Mouse (Mus musculus): ENCODE measurements around the gene Cbln4. TPM values are rescaled to one million over a fixed set of nuclear protein-coding genes. Genes with fewer than 3 reads are reported as not detected.

The Cbln4 gene
- total RNA-seq, 4 experiments from 2014 or later: not detected

Other genes starting within 250 kb of the Cbln4 start
- not detected for gene Mc3r, start 205.0 kb upstream of the Cbln4 start, total RNA-seq (2022)

Data from gastrocnemius, adult 8-10 months (tissue).